Mouse (Mus musculus): ENCODE data around the gene Pde7b. TPM values are rescaled to one million over a fixed set of nuclear protein-coding genes. Genes with fewer than 3 reads are reported as not detected.

The Pde7b gene
- polyA plus RNA-seq, 1 experiment from 2014 or later, result 2.3 TPM

- H3K9ac ChIP-seq (ENCODE audit: low read length), result no peak overlapping the region
Observed at GRCm38 (mm10) chr10:20758259-20758658, 33.4 kb upstream of the Pde7b start.

DNA sequence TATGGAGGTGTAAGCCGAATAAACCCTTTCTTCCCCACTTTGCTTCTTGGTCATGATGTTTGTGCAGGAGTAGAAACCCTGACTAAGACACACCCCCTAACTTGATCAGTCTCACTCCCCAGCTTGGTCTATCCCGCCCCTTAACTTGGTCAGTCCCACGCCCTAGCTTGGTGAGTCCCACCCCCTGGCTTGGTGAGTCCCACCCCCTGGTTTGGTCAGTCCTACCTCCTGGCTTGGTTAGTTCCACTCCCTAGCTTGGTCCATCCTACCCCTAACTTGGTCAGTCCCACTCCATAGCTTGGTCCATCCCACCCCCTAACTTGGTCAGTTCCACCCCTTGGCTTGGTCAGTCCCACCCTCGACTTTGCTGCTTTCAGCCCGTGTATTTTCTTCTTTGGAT is 31.3 kb upstream of the Pde7b start:
- no peak overlapping the region for H3K27ac ChIP-seq (replicated peaks)
- H3K4me3 ChIP-seq (ENCODE audit: low read depth, low read length), result no peak overlapping the region
- no peaks in the 10 kb centered on the region for H3K4me1 ChIP-seq (replicated peaks; ENCODE audit: control insufficient read depth, insufficient read depth)
- no peaks in the 10 kb centered on the region for H3K36me3 ChIP-seq (ENCODE audit: control insufficient read depth, insufficient read depth, low read length)
- no peak overlapping the region for H3K9ac ChIP-seq (ENCODE audit: low read length)
- ATAC-seq (ENCODE audit: low FRiP score, low TSS enrichment), result no peak
- 81% methylated on average over 5 of the region's 5 CpGs for WGBS
- H3K9me3 ChIP-seq (ENCODE audit: control insufficient read depth, low read length), result no peaks in the 10 kb centered on the region
- DNase-seq (ENCODE audit: low spot score), result no peak
- no peak for TF ChIP-seq EP300 (optimal IDR thresholded peaks at IDR 0.05)
- no peak for TF ChIP-seq CTCF (IDR thresholded peaks at IDR 0.05; ENCODE audit: low read depth)
- H3K27me3 ChIP-seq (ENCODE audit: control insufficient read depth, insufficient read depth, low read length), result no peaks in the 10 kb centered on the region
- H3K4me2 ChIP-seq (replicated peaks; ENCODE audit: low read depth), result no peak overlapping the region

More at GRCm38 (mm10) chr10:20758259-20758658, 33.4 kb upstream of the Pde7b start:
- Histone ChIP-seq H3K27ac (replicated peaks) (no peak overlapping the region), H3K9me3 (ENCODE audit: control insufficient read depth, low read length) (no peaks in the 10 kb centered on the region), H3K4me1 (replicated peaks; ENCODE audit: control insufficient read depth, insufficient read depth) (no peaks in the 10 kb centered on the region), H3K27me3 (ENCODE audit: control insufficient read depth, insufficient read depth, low read length) (no peaks in the 10 kb centered on the region), H3K36me3 (ENCODE audit: control insufficient read depth, insufficient read depth, low read length) (no peaks in the 10 kb centered on the region), H3K4me2 (replicated peaks; ENCODE audit: low read depth) (no peak overlapping the region), H3K4me3 (ENCODE audit: low read depth, low read length) (no peak overlapping the region)
- ATAC-seq (ENCODE audit: low FRiP score, low TSS enrichment) (no peak), DNase-seq (ENCODE audit: low spot score) (no peak)
- 78% methylated on average over 6 of the region's 6 CpGs for whole genome bisulfite sequencing
- TF ChIP-seq CTCF (IDR thresholded peaks at IDR 0.05; ENCODE audit: low read depth) (no peak), EP300 (optimal IDR thresholded peaks at IDR 0.05) (no peak)

- Histone ChIP-seq H3K4me2 (replicated peaks; ENCODE audit: low read depth) (no peak overlapping the region), H3K9me3 (ENCODE audit: control insufficient read depth, low read length) (no peaks in the 10 kb centered on the region), H3K4me3 (ENCODE audit: low read depth, low read length) (no peak overlapping the region), H3K36me3 (ENCODE audit: control insufficient read depth, insufficient read depth, low read length) (no peaks in the 10 kb centered on the region), H3K9ac (ENCODE audit: low read length) (no peak overlapping the region), H3K27ac (replicated peaks) (no peak overlapping the region), H3K4me1 (replicated peaks; ENCODE audit: control insufficient read depth, insufficient read depth) (no peaks in the 10 kb centered on the region), H3K27me3 (ENCODE audit: control insufficient read depth, insufficient read depth, low read length) (no peaks in the 10 kb centered on the region)
- ATAC-seq (ENCODE audit: low FRiP score, low TSS enrichment) (no peak), DNase-seq (ENCODE audit: low spot score) (no peak)
- TF ChIP-seq CTCF (IDR thresholded peaks at IDR 0.05; ENCODE audit: low read depth) (no peak), EP300 (optimal IDR thresholded peaks at IDR 0.05) (no peak)
- 88% methylated on average over 1 of the region's 1 CpGs for WGBS
Observed at GRCm38 (mm10) chr10:20752883-20753282, 28.0 kb upstream of the Pde7b start.

- DNase-seq (ENCODE audit: low spot score) (no peak), ATAC-seq (ENCODE audit: low FRiP score, low TSS enrichment) (no peak)
- no peak for TF ChIP-seq EP300 (optimal IDR thresholded peaks at IDR 0.05)
- no peak for TF ChIP-seq CTCF (IDR thresholded peaks at IDR 0.05; ENCODE audit: low read depth)
- no peak overlapping the region for H3K9ac ChIP-seq (ENCODE audit: low read length)
- H3K4me2 ChIP-seq (replicated peaks; ENCODE audit: low read depth), result no peak overlapping the region
- H3K4me3 ChIP-seq (ENCODE audit: low read depth, low read length), result no peak overlapping the region
- no peak overlapping the region for H3K27ac ChIP-seq (replicated peaks)
- H3K4me1 ChIP-seq (replicated peaks; ENCODE audit: control insufficient read depth, insufficient read depth), result no peaks in the 10 kb centered on the region
- H3K36me3 ChIP-seq (ENCODE audit: control insufficient read depth, insufficient read depth, low read length), result no peaks in the 10 kb centered on the region
- WGBS, result 83% methylated on average over 5 of the region's 5 CpGs
- H3K27me3 ChIP-seq (ENCODE audit: control insufficient read depth, insufficient read depth, low read length), result no peaks in the 10 kb centered on the region
- H3K9me3 ChIP-seq (ENCODE audit: control insufficient read depth, low read length), result no peaks in the 10 kb centered on the region
Observed at GRCm38 (mm10) chr10:20750642-20751251, 25.9 kb upstream of the Pde7b start.

GRCm38 (mm10) chr10:20748938-20749337 is 24.1 kb upstream of the Pde7b start:
- WGBS, result 78% methylated on average over 8 of the region's 8 CpGs
- DNase-seq (ENCODE audit: low spot score), result no peak
- no peak for TF ChIP-seq EP300 (optimal IDR thresholded peaks at IDR 0.05)
- ATAC-seq (ENCODE audit: low FRiP score, low TSS enrichment), result no peak
- Histone ChIP-seq H3K36me3 (ENCODE audit: control insufficient read depth, insufficient read depth, low read length) (no peaks in the 10 kb centered on the region), H3K27ac (replicated peaks) (no peak overlapping the region), H3K4me1 (replicated peaks; ENCODE audit: control insufficient read depth, insufficient read depth) (no peaks in the 10 kb centered on the region), H3K4me2 (replicated peaks; ENCODE audit: low read depth) (no peak overlapping the region), H3K4me3 (ENCODE audit: low read depth, low read length) (no peak overlapping the region), H3K9me3 (ENCODE audit: control insufficient read depth, low read length) (no peaks in the 10 kb centered on the region), H3K9ac (ENCODE audit: low read length) (no peak overlapping the region), H3K27me3 (ENCODE audit: control insufficient read depth, insufficient read depth, low read length) (no peaks in the 10 kb centered on the region)

DNA sequence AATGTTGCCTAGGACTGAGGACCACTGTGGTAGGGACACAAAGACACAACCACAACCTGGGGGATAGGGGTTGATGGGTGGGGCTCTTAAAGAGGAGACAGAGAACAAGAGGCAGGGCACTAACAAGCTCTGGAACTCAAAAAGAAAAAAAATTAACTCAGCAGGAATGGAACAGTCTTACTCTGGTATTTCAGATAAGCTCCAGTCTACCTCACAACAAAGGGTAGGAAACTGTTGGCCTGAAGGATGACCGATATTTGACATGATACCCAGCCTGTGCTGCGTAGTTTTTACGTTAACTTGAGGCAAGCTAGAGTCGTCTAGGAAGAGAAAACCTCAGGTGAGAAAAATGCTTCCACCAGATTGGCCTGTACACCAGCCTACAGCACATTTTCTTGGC is 22.4 kb upstream of the Pde7b start:
- no peaks in the 10 kb centered on the region for H3K4me1 ChIP-seq (replicated peaks; ENCODE audit: control insufficient read depth, insufficient read depth)
- no peaks in the 10 kb centered on the region for H3K36me3 ChIP-seq (ENCODE audit: control insufficient read depth, insufficient read depth, low read length)
- DNase-seq (ENCODE audit: low spot score), result no peak
- H3K27me3 ChIP-seq (ENCODE audit: control insufficient read depth, insufficient read depth, low read length), result no peaks in the 10 kb centered on the region
- H3K9ac ChIP-seq (ENCODE audit: low read length), result no peak overlapping the region
- no peak for ATAC-seq (ENCODE audit: low FRiP score, low TSS enrichment)
- no peak overlapping the region for H3K27ac ChIP-seq (replicated peaks)
- no peak overlapping the region for H3K4me2 ChIP-seq (replicated peaks; ENCODE audit: low read depth)
- 93% methylated on average over 4 of the region's 4 CpGs for WGBS
- H3K9me3 ChIP-seq (ENCODE audit: control insufficient read depth, low read length), result no peaks in the 10 kb centered on the region
- H3K4me3 ChIP-seq (ENCODE audit: low read depth, low read length), result no peak overlapping the region
- TF ChIP-seq EP300 (optimal IDR thresholded peaks at IDR 0.05) (no peak), CTCF (IDR thresholded peaks at IDR 0.05; ENCODE audit: low read depth) (no peak)
